Mouse (Mus musculus) limb, embryonic 14.5 days (tissue): ENCODE results near the gene Mmrn2. TPM values are rescaled to one million over a fixed set of nuclear protein-coding genes. Genes with fewer than 3 reads are reported as not detected.

ENCODE experiments used
- ATAC-seq: fragments of 200-750 bp; cut with Nextera tagmentation; 2 replicates; pipeline ENCODE4 v1.8.0; 2017; ENCODE audit warnings: low read depth, moderate number of reproducible peaks, moderate TSS enrichment; ENCODE audit not compliant: low FRiP score
- DNase-seq: peaks from one replicate; pipeline ENCODE4 v3.0.0-alpha.2; 2015; ENCODE audit warnings: low spot score
- H3K27ac ChIP-seq: fragments of 300-500 bp; sonication (generic); replicated peaks from 2 replicates; pipeline ENCODE4 v1.5.1; 2014; ENCODE audit warnings: low read depth, mild to moderate bottlenecking, low read length, moderate library complexity, mixed read lengths
- H3K27me3 ChIP-seq: fragments of 300-500 bp; sonication (generic); 2 replicates; pipeline ENCODE4 v1.6.1; 2014; ENCODE audit warnings: low read length, mixed read lengths; ENCODE audit not compliant: control insufficient read depth, insufficient read depth
- H3K36me3 ChIP-seq: fragments of 300-500 bp; sonication (generic); 2 replicates; pipeline ENCODE4 v1.6.1; 2014; ENCODE audit warnings: mild to moderate bottlenecking, low read length, moderate library complexity, mixed read lengths; ENCODE audit not compliant: control insufficient read depth, insufficient read depth
- H3K4me1 ChIP-seq: fragments of 300-500 bp; sonication (generic); 2 replicates; pipeline ENCODE4 v1.6.1; 2014; ENCODE audit warnings: antibody characterized with exemption, low read length, mixed read lengths; ENCODE audit not compliant: control insufficient read depth, insufficient read depth
- H3K4me2 ChIP-seq: fragments of 300-500 bp; sonication (generic); replicated peaks from 2 replicates; pipeline ENCODE4 v1.6.1; 2014; ENCODE audit warnings: low read depth, mild to moderate bottlenecking, low read length, moderate library complexity; ENCODE audit not compliant: severe bottlenecking
- H3K4me3 ChIP-seq: fragments of 300-500 bp; sonication (generic); replicated peaks from 2 replicates; pipeline ENCODE4 v1.5.1; 2014; ENCODE audit warnings: low read length
- H3K9ac ChIP-seq: fragments of 300-500 bp; sonication (generic); 2 replicates; pipeline ENCODE4 v1.6.1; 2014; ENCODE audit warnings: mild to moderate bottlenecking, low read depth, low read length, moderate library complexity; ENCODE audit not compliant: severe bottlenecking
- H3K9me3 ChIP-seq: fragments of 300-500 bp; sonication (generic); 2 replicates; pipeline ENCODE4 v1.6.1; 2016; ENCODE audit warnings: low read length; ENCODE audit not compliant: control insufficient read depth
- POLR2A ChIP-seq: fragments of 200-500 bp; IDR thresholded peaks from 2 replicates; pipeline ENCODE4 v1.8.0; 2012; ENCODE audit warnings: inconsistent platforms, mild to moderate bottlenecking, moderate library complexity, borderline replicate concordance; ENCODE audit not compliant: insufficient read depth, insufficient read length; ENCODE audit errors: extremely low read depth
- WGBS: fragments of 180-500 bp; shearing (Covaris S2); extraction: QIAGEN DNeasy Blood & Tissue Kit; methylation state at CpG from one replicate; pipeline ENCODE4 v1.1.7; 2014; 5-methylcytosine and 5-hydroxymethylcytosine counted together
- polyA plus RNA-seq, 2 experiments: library from polyadenylated mRNA; depleted of rRNA in 1 of 2; stranded (reverse) in 1 of 2; unstranded in 1 of 2; fragments of >200 nt; fragmentation: Nextera tagmentation in 1 of 2; extraction: Ambion mirVana in 1 of 2; gene quantifications; 2 replicates each; pipeline versions ENCODE4 v1.2.1 to v1.2.3; 2012 to 2014

Gene Mmrn2
- polyA plus RNA-seq, 2 experiments = 4.5 to 7.7 TPM

DNA sequence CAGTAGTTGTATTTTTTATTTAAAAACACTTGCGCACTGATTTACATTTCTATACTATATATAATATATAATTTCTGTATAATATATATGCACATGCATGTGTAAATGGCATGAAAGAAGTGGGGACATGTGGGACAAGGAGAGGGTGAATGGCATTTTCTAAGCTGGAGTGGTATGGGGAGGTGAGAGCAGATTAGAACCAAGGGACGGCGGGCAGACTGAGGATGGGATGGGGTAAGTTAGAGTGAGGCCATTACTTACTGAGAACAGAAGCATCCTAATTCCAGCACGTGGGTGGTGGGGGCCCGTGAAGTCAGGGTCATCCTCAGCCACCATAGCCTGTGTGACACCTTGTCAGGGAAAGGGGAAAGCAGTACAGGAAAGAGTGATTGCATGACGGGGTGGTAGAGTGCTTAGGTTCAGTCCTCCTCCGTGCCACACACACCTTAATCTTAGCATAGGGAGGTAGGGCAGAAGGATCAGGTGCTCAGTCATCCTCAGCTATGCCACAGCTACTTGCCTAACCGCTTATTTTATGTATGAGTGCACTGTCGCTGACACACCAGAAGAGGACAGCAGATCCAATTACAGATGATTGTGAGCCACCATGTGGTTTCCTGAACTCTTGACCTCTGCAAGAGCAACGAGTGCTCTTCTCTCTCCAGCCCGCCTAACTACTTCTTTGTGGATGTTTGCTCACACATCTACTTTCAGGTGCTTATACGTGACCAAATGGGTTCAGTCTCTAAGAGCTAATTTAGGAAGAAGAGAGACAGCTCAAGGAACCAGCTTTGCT is 29.3 kb upstream of the Mmrn2 start:
- 53% methylated on average over 12 of the region's 12 CpGs for WGBS
- H3K9ac ChIP-seq = no peak overlapping the region
- peaks cover 26% of the 10 kb centered on the region for H3K36me3 ChIP-seq
- no peaks in the 10 kb centered on the region for H3K9me3 ChIP-seq
- DNase-seq (no peak), ATAC-seq (no peak)
- H3K4me2 ChIP-seq = no peak overlapping the region
- H3K27me3 ChIP-seq = no peaks in the 10 kb centered on the region
- H3K27ac ChIP-seq = no peak overlapping the region
- TF ChIP-seq POLR2A = no peak
- H3K4me1 ChIP-seq = no peaks in the 10 kb centered on the region
- no peak overlapping the region for H3K4me3 ChIP-seq

DNA sequence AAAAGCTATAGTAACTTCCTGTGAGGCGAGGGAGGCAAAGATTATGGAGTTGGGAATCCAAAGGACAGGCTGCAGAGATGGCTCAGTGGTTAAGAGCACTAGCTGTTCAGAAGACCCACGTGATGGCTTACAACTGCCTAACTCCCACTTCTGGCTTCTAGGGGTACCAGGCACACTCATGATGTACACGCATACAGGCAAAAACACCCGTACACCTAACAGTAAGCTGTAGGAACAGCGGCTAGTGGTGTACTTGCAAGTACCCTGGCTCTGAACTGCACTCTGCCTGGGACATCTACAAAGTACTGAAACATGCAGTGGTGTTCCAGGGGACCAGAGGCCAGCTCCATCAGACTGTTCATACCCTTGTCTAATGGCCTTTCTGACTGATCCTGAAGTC is 28.2 kb upstream of the Mmrn2 start:
- whole genome bisulfite sequencing = 96% methylated on average over 5 of the region's 5 CpGs

DNA sequence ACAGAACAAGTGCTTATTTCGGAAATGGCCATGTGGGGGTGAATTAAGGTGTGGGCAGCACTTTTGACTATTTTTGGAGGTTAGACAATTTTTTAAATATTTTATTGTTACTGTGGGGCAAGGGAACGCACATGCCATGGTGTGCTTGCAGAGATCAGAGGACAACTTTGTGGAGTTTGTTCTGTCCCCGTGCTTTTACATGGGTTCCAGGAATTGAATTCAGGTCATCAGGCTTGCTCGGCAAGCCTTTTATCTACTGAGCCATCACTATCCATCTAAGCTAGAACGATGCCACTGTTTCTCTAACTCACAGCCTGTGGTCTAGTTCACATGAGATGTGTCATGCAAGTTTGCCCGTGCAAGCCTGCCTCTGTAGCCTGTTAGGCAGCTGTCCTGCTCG is 27.0 kb upstream of the Mmrn2 start:
- Histone ChIP-seq H3K9ac (no peak overlapping the region), H3K36me3 (peaks cover 4% of the 10 kb centered on the region), H3K4me1 (no peaks in the 10 kb centered on the region), H3K4me2 (no peak overlapping the region), H3K9me3 (no peaks in the 10 kb centered on the region), H3K27me3 (no peaks in the 10 kb centered on the region), H3K4me3 (no peak overlapping the region), H3K27ac (no peak overlapping the region)
- TF ChIP-seq POLR2A = no peak
- ATAC-seq (no peak), DNase-seq (no peak)
- WGBS = 74% methylated on average over 7 of the region's 7 CpGs

More for the DNA sequence above, 28.2 kb upstream of the Mmrn2 start:
- Histone ChIP-seq H3K4me1 (no peaks in the 10 kb centered on the region), H3K4me3 (no peak overlapping the region), H3K4me2 (no peak overlapping the region), H3K36me3 (peaks cover 16% of the 10 kb centered on the region), H3K27me3 (no peaks in the 10 kb centered on the region), H3K9ac (no peak overlapping the region), H3K27ac (no peak overlapping the region), H3K9me3 (no peaks in the 10 kb centered on the region)
- TF ChIP-seq POLR2A = no peak
- DNase-seq (no peak), ATAC-seq (no peak)

DNA sequence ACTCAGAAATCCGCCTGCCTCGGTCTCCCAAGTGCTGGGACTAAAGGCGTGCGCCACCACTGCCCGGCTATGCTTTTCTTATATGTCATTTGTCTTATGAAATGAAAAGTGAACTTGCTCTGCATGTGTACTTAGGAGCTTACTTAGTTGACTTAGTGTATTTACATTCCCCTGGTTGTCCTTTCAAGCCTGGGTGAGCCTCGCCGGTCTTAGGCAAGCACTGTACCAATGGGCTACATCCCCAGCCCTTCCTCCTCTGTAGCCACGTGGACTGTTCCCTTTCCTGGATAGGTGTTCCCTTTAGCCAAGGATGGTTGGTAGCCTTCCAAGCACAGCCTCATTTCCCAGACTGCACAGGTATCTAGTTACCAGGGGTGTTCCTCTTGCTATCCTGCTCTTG is 26.3 kb upstream of the Mmrn2 start:
- no peaks in the 10 kb centered on the region; the same call in 1 of the 2 replicates for H3K36me3 ChIP-seq
- no peak for ATAC-seq
- 88% methylated on average over 8 of the region's 8 CpGs for WGBS
- no peaks in the 10 kb centered on the region for H3K9me3 ChIP-seq
- no peak overlapping the region for H3K4me2 ChIP-seq
- no peak overlapping the region for H3K9ac ChIP-seq
- no peak for TF ChIP-seq POLR2A
- H3K27ac ChIP-seq = no peak overlapping the region
- H3K27me3 ChIP-seq = no peaks in the 10 kb centered on the region
- H3K4me1 ChIP-seq = no peaks in the 10 kb centered on the region
- no peak for DNase-seq
- H3K4me3 ChIP-seq = no peak overlapping the region

DNA sequence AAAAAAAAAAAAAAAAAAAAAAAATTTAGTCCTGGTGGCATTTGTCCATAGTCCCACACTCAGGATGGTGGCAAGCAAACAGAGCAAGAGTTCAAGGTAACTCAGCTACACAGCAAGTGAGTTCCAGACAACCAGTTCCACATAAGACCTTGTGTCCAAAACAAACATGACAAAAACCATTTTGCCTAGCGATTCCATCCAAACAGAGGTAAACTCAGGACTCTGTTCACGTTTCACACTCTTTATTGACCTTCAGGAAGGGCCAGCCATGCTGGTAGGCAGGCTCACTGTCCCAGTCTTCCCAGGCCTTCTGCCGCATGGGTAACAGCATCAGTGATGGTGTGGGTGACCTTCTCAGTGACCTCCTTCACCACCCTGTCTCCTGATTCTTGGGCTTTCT is 23.6 kb upstream of the Mmrn2 start:
- Histone ChIP-seq H3K27me3 (no peaks in the 10 kb centered on the region), H3K4me2 (no peak overlapping the region), H3K4me1 (no peaks in the 10 kb centered on the region), H3K9me3 (no peaks in the 10 kb centered on the region), H3K27ac (no peak overlapping the region), H3K4me3 (no peak overlapping the region), H3K36me3 (no peaks in the 10 kb centered on the region), H3K9ac (no peak overlapping the region)
- no peak for TF ChIP-seq POLR2A
- DNase-seq = no peak
- WGBS = 72% methylated on average over 3 of the region's 3 CpGs
- ATAC-seq = no peak

DNA sequence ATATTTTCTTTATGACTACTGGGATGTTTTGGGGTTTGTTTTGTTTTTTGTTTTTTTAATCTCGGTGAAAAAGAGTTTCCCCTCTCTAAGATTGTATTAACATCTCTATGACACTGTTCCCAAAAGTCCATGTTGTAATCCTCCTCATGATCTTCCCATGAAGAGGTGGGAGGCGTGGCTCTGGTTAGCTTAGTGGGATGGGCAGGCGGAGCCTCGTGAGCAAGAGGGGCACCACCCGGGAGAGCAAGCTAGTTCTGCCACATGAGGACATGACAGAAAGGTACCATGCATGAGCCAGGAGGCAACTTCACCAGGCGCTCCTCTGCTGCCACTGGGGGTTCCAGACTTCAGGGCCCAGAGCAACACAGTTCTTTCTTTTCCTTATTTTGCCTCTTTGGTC is 22.7 kb upstream of the Mmrn2 start:
- no peak overlapping the region for H3K4me3 ChIP-seq
- DNase-seq = no peak
- WGBS = 62% methylated on average over 6 of the region's 6 CpGs
- H3K36me3 ChIP-seq = no peaks in the 10 kb centered on the region
- no peaks in the 10 kb centered on the region for H3K9me3 ChIP-seq
- no peak overlapping the region for H3K9ac ChIP-seq
- TF ChIP-seq POLR2A = no peak
- no peaks in the 10 kb centered on the region for H3K27me3 ChIP-seq
- H3K27ac ChIP-seq = no peak overlapping the region
- no peak for ATAC-seq
- H3K4me1 ChIP-seq = no peaks in the 10 kb centered on the region
- no peak overlapping the region for H3K4me2 ChIP-seq
